Mouse (Mus musculus) MEL (cell line): ENCODE results near the gene Arntl.

ENCODE experiments used
- CTCF ChIP-seq, 3 experiments: IDR thresholded peaks in 2 of 3; conservative IDR thresholded peaks in 1 of 3; 2 replicates each; pipeline ENCODE4 v1.5.1; 2011 to 2012; ENCODE audit warnings: low read length in 3 of 3, low read depth in 2 of 3, mild to moderate bottlenecking in 2 of 3, improper control_type of control experiment in 1 of 3, inconsistent platforms in 1 of 3, mixed read lengths in 1 of 3, moderate library complexity in 1 of 3; ENCODE audit not compliant: control insufficient read depth in 1 of 3, insufficient read depth in 1 of 3, poor library complexity in 1 of 3, severe bottlenecking in 1 of 3
- EP300 ChIP-seq, 2 experiments: IDR thresholded peaks; 2 replicates each; pipeline ENCODE4 v1.6.1; 2011; ENCODE audit warnings: improper control_type of control experiment in 2 of 2, low read length in 2 of 2, low read depth in 1 of 2, mild to moderate bottlenecking in 1 of 2
- NRF1 ChIP-seq: IDR thresholded peaks from 2 replicates; pipeline ENCODE4 v1.6.1; 2014; ENCODE audit warnings: low read depth, mild to moderate bottlenecking, inconsistent platforms, low read length, improper control_type of control experiment, moderate library complexity; ENCODE audit not compliant: poor library complexity, insufficient read depth, severe bottlenecking

GRCm38 (mm10) chr7:113220691-113221238 lies 13.5 kb downstream of the Arntl start:
- no peak for TF ChIP-seq CTCF (IDR thresholded peaks at IDR 0.05 in 2 of 3, conservative IDR thresholded peaks at IDR 0.05 in 1 of 3; ENCODE audit: control insufficient read depth in 1 of 3, insufficient read depth in 1 of 3, low read depth in 2 of 3, low read length in 3 of 3, poor library complexity in 1 of 3, severe bottlenecking in 1 of 3)
- TF ChIP-seq NRF1 = no peak
- TF ChIP-seq EP300 (IDR thresholded peaks at IDR 0.05; ENCODE audit: low read depth in 1 of 2, low read length in 2 of 2) = no peak
